Mouse (Mus musculus) brain, adult 10 weeks (tissue): ENCODE measurements around the gene Nrsn2. TPM values are rescaled to one million over a fixed set of nuclear protein-coding genes. Genes with fewer than 3 reads are reported as not detected.

Source experiments
- polyA plus RNA-seq: library from polyadenylated mRNA; stranded (reverse); fragments of 350-450 nt; fragmentation: Illumina TruSeq; extraction: RNeasy Lipid Tissue Mini Kit (QIAGEN cat#74804); gene quantifications from one replicate; pipeline ENCODE4 v1.2.3, GENCODE M21; 2015; ENCODE audit warnings: low read depth, low replicate concordance

Nrsn2 gene
- 136 TPM for polyA plus RNA-seq

GRCm38 (mm10) chr2:152376345-152376741 is at the start of gene Nrsn2:
Gene Nrsn2, minus strand, starts transcription at chr2:152376638.

GRCm38 (mm10) chr2:152415287-152415686 is 38.8 kb upstream of the Nrsn2 start, which contains the start of gene 6820408C15Rik:
Gene 6820408C15Rik, plus strand, starts transcription at chr2:152415587.

GRCm38 (mm10) chr2:152414591-152415165 is 38.2 kb upstream of the Nrsn2 start, which contains the start of gene Zcchc3:
Gene Zcchc3, minus strand, starts transcription at chr2:152415027.

GRCm38 (mm10) chr2:152397680-152398435 is 21.4 kb upstream of the Nrsn2 start, which contains the start of gene Sox12:
Gene Sox12, minus strand, starts transcription at chr2:152398063.

GRCm38 (mm10) chr2:152343329-152344213 is 32.9 kb downstream of the Nrsn2 start, which contains the start of gene Trib3:
Gene Trib3, minus strand, starts transcription at chr2:152344032.

GRCm38 (mm10) chr2:152332101-152332825 is 44.2 kb downstream of the Nrsn2 start, which contains the start of gene Rbck1:
Gene Rbck1, minus strand, starts transcription at chr2:152332653.

Other genes starting within 250 kb of the Nrsn2 start
- not detected for gene Tcf15, start 233.1 kb downstream of the Nrsn2 start, polyA plus RNA-seq
- 73.3 TPM for gene Csnk2a1, start 149.8 kb downstream of the Nrsn2 start, polyA plus RNA-seq
- gene Tbc1d20, start 82.8 kb downstream of the Nrsn2 start, polyA plus RNA-seq: 40.8 TPM
- gene Rbck1, start 44.0 kb downstream of the Nrsn2 start, polyA plus RNA-seq: 101 TPM
- 0.51 TPM for gene Trib3, start 32.6 kb downstream of the Nrsn2 start, polyA plus RNA-seq
- gene Sox12, start 21.4 kb upstream of the Nrsn2 start, polyA plus RNA-seq: 7.6 TPM
- gene Zcchc3, start 38.4 kb upstream of the Nrsn2 start, polyA plus RNA-seq: 5.2 TPM
- 2.1 TPM for gene 6820408C15Rik, start 38.9 kb upstream of the Nrsn2 start, polyA plus RNA-seq
- gene Defb23, start 88.0 kb upstream of the Nrsn2 start, polyA plus RNA-seq: not detected
- gene Defb20, start 100.4 kb upstream of the Nrsn2 start, polyA plus RNA-seq: not detected
- not detected for gene Defb22, start 113.5 kb upstream of the Nrsn2 start, polyA plus RNA-seq
- gene Defb26, start 135.1 kb upstream of the Nrsn2 start, polyA plus RNA-seq: not detected
- gene Defb28, start 141.6 kb upstream of the Nrsn2 start, polyA plus RNA-seq: not detected
- not detected for gene Defb29, start 163.5 kb upstream of the Nrsn2 start, polyA plus RNA-seq
- gene Gm17416, start 192.7 kb upstream of the Nrsn2 start, polyA plus RNA-seq: not detected
- gene Defb21, start 196.1 kb upstream of the Nrsn2 start, polyA plus RNA-seq: not detected
- not detected for gene Defb19, start 203.7 kb upstream of the Nrsn2 start, polyA plus RNA-seq
- gene Defb45, start 222.8 kb upstream of the Nrsn2 start, polyA plus RNA-seq: not detected
- gene Defb36, start 227.7 kb upstream of the Nrsn2 start, polyA plus RNA-seq: not detected
- gene Defb25, start 246.4 kb upstream of the Nrsn2 start, polyA plus RNA-seq: not detected